Mouse (Mus musculus) layer of hippocampus, adult 9-11 months (tissue): ENCODE measurements around the gene Ccm2l.

ENCODE experiments used
- DNase-seq: peaks from one replicate; pipeline ENCODE4 v3.0.0; 2022

The Ccm2l gene

DNA sequence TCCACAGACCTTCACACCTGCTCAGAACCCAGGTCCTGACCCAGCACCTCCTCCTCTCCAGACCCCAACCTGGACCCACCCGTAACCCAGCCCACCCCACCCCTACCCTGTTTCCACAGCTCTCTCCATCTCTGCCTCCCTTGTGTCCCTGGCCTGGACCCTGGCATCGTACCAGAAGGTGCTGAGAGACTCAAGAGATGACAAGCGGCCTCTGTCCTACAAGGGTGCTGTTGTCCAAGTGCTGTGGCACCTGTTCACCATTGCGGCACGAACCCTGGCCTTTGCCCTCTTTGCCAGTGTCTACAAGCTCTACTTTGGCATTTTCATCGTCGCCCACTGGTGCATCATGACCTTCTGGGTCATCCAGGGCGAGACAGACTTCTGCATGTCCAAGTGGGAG is 11.9 kb upstream of the Ccm2l start:
- DNase-seq = no peak

GRCm38 (mm10) chr2:153055270-153055920 is 10.4 kb upstream of the Ccm2l start:
- DNase-seq = no peak

DNA sequence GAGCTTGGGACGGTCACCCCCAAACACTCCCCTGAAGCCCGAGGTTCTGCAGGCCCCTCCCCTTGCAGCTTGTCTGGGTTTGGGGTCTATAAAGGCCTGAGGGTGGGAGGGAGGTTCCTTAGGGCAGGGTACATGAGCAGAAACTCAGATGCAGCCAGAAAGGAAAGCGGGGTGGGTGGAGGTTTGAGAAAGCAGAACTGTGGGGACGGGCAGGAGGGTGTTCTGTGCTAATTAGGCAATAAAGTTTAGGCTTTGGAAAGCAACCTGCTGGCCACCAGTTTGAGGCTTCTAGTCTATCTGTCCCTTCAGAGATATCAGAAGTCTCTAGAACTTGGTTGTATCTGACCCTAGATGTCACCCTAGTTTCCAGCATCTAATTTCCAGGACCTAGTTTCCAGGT is 7.4 kb upstream of the Ccm2l start:
- no peak for DNase-seq

- DNase-seq = no peak
These were observed 5.5 kb upstream of the Ccm2l start for GRCm38 (mm10) chr2:153060216-153060615.

DNA sequence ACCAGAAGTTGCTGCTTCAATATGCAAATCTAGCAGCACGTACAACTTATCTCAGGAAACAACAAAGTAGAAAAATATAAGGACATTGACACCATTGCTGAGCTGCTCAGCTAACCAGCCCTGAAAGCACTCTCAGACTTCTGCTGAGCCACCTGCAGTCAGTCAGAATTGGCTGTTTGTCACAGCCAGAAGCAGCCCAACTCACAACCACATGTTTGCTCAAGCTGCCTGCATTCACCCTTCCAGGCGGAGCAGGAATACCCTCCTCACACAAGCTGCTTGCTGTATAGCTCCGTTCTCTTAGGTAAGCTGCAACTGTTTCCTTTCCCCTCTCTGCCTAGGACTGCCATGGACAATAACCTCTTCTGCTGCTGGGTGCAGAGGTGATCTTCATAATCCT is 2.4 kb upstream of the Ccm2l start:
- peak; percentile 23 for DNase-seq

DNA sequence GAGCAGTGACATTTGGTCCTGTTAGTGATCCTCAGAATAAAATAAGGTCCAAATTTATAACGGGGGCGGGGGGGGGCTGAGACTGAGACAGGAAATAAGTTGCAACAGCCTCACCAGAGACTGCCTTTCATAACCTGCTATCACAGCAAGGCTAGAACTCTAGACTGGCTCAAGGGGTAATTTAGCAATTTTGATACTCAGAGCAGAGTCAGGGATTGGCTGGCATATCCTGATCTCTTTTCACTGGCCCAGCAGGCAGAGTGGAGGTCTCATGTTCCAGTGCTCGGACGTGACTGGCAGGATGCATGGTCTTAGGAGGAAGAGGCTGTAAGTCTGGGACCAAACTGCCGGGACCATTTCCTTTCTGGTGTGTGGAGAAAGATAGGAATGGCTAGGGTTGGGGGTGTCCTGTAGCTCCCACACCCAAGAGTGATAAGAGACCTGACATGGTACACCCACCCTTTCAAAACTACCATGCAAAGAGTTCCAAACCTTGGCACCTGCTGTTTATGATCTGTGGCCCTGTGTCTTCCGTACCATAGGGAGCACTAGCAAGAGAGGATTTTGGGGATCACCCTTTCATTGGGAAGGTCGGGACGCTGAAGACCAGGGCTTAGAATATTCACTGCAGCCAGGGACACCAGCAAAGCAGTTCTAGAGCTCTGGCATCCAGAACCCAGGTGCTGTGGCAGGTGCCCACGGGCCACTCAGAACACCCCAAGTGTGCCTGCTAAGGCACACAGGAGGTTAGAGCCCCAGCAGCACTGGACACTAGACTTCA is 1.4 kb upstream of the Ccm2l start:
- DNase-seq = no peak

DNA sequence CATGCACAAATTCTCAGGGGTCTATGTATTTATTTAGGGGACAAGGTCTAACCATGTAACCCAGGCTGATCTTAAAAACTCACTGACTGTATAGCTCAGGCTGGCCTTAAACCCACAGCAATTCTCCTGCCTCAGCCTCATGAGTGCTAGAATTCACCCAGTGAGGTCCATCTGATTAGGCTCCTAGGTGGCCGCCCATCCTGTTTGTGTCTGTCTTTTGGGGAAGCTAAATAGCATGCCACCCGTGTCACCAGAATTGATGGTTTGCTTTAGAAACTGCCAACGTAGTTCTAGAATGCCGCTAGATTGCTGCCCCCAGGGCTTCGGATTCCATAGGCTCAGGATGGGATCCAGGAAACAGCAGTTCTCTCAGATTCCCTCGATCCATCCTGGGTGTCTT is 1.2 kb downstream of the Ccm2l start:
- DNase-seq = no peak

GRCm38 (mm10) chr2:153070762-153071490 is 5.2 kb downstream of the Ccm2l start:
- no peak for DNase-seq

DNA sequence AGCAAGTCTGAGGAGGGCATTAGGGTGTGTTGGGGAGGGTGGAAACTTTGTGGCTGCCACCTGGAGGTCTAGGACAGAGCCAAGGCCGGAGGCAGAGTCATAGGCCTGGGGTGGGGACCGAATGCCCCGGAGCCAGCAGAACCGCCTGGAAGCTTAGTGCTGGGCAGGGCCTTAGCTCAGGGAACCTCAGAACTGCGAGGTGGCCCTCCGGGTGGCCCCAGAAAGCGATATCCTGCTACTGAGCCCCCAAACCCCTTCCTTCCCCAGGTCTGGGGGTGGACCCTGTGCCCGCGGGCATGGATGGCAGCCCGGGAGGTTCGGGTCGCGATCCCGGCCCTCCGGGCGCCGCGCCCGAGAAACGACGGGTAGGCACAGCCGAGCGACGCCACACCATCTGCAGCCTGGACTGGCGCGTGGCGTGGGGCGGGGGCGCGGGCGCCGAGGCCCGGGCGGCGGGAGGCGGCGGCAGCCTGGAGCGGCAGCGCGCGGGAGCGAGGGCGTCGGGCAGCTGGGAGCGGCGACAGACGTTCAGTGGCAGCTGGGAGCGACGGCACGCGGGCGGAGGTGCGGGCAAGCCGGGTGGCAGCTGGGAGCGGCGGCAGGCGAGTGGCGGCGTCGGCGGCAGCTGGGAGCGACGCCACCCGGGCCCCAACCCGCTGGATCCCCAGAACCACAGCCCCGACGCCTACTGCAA is 5.9 kb downstream of the Ccm2l start:
- peak; percentile 51 for DNase-seq

DNA sequence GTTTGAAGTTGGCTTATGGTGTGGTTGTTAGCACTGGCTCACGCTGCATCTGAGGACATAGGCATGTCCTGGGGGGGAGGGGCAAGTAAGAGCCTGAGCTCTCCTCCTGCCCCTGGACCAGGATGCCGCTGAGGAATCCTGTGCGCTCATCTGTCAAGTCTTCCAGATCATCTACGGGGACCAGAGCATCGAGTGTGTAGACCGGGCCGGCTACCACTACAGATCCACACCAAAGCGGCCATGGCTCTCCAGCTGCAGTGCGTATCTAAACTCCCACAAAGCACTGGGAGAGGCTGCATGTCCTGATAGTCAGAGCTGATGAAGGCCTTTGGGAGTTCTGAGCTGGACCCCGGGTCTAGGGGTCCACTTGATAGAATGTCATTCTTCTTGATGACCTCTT is 8.9 kb downstream of the Ccm2l start:
- peak; percentile 2 for DNase-seq

DNA sequence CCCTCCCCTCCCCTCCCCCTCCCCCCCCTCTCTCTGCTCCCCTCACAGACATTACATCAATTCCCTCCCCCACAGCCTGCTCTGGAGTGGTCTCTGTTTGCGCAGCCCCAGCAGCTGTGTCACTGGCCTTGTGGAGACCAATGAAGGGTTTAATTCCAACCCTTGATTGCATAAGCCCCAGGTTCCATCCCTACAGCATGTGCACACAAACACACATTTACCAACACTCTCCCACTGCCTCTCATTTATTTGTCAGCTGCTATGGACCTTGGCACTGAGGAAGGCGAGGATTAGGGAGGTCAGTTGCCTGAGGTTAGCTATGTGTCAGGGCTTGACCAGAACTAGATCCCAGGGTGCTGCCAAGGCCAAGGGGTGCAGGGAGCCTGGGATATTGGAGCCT is 10.2 kb downstream of the Ccm2l start:
- DNase-seq = no peak

GRCm38 (mm10) chr2:153080841-153081523 is 15.2 kb downstream of the Ccm2l start:
- peak; percentile 62 for DNase-seq

DNA sequence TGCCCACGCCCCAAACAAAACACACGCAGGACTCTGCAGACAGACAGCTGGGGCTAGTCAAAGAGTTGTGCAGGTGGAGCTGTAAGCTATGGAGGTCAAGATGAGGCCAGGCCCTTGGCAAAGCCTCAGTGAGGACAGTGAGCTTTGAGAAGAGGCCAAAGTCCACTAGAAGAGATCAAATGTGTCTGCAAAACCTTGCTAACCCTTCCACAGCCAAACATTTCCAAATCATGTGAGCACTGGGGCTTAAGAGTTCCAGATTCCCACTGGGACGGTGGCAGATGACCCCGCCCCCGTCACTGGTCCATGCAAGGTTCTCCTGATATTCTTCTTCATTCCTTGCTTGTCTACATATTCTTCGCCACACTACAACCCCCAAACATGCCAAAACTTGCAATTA is 16.1 kb downstream of the Ccm2l start:
- peak; percentile 3 for DNase-seq

DNA sequence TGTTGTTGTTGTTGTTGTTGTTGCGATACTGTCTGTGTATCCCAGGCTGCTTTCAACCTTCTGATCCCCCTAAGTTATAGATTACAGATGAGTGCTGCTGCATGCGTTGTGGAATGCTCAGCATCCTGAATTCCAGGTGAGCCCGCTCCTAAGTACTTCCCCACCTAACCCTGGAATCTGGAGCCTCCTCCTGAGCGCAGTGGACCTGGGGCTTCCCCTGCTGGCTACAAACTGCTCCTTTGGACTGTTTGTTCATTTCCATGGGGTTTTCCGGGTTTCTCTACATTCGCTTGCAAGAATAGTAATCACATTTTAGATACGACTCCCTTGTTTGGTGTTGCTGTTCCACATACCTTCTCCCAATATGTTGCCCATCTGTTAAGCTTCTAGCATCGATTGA is 17.5 kb downstream of the Ccm2l start:
- DNase-seq = peak; percentile 4

GRCm38 (mm10) chr2:153083824-153084223 is 18.1 kb downstream of the Ccm2l start:
- DNase-seq = no peak

GRCm38 (mm10) chr2:153084261-153084976 is 18.7 kb downstream of the Ccm2l start:
- DNase-seq = peak; percentile 66

DNA sequence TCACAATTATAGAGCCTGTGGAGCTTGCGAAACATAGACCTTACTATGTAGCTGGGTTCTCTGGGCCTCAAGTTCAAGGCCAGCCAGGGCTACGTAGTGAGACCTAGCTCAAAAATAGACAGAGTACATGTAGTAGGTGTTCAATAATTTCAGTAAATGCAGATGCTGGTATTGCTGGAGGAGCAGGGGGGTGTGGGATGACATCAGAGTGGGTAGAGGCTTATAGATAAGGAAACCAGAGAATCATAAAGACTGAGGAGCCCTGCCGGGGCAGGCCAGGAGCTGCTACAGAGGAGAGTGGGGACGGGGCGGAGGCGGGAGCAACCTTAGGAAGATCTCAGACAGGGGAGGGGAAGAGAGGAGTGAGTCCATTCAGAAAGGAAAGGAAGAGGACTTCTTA is 19.8 kb downstream of the Ccm2l start:
- DNase-seq = peak; percentile 0

DNA sequence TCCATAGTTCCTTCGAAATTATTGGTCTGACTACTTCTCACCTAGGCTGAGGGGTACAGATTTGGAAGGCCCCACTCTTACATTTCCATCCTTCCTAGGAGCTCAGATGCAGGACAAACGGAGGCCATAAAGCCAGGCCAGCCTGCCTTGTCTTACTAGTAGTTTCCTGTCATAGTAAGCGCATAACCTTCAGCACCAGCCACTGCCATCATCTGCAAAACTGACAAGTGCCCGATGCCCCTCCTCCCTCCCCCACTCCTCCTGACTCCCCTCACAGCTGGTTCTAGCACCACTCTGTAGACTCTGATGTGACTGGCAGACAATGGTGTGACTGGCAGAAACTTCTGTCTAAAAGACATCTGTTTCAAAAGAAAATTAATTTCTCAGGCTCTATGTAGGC is 20.4 kb downstream of the Ccm2l start:
- DNase-seq = peak; percentile 0

DNA sequence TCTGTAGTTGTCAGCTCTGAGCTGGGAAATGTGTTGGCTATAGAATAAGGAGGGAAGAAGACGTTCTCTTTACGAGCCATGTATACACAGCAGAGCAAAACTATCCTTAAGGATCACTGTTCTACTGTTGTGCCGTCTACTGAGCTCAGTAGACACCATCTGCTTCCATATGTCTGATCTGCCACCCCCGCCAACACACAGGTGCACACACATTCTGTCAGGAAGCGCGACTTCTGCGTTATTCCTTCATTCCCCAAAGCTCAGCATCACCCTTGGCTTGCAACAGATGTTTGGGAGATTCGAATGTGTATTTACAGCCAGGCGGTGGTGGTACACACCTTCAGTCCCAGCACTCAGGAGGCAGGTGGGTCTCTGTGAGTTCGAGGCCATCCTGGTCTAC is 21.3 kb downstream of the Ccm2l start:
- DNase-seq = peak; percentile 33

DNA sequence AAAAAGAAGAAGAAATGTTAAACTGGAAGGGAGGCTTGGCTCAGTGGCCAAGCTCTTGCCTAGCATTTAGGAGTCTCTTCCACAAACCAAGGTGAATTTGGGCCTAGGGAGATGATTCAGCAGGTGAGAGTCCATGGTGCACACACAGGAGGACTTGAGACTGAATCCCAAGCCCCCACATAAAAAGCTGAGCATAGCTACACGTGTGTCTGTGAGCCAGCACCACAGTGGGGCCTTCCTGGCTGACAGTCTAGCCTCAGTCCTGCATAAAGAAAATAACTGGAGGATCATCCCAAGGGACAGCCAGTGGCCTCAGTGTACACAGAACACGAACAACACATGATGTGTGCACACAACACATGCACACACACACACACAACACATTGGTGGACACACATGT is 23.6 kb downstream of the Ccm2l start:
- DNase-seq = peak; percentile 0

- DNase-seq = peak; percentile 76
These were observed 24.9 kb downstream of the Ccm2l start for GRCm38 (mm10) chr2:153090551-153091165.
